Mouse (Mus musculus) C2C12 (cell line): ENCODE data around the gene Npas2. TPM values are rescaled to one million over a fixed set of nuclear protein-coding genes. Genes with fewer than 3 reads are reported as not detected.

ENCODE experiments used
- H3K27me3 ChIP-seq: one replicate; pipeline ENCODE4 v1.6.1; 2011; ENCODE audit not compliant: control insufficient read depth, insufficient read depth, insufficient read length
- H3K36me3 ChIP-seq: one replicate; pipeline ENCODE4 v1.6.1; 2011; ENCODE audit not compliant: control insufficient read depth, insufficient read depth
- H3K4me3 ChIP-seq: one replicate; pipeline ENCODE4 v1.5.1; 2011; ENCODE audit warnings: mild to moderate bottlenecking, control low read depth; ENCODE audit not compliant: poor library complexity, insufficient read depth, severe bottlenecking
- H3K79me2 ChIP-seq: one replicate; pipeline ENCODE4 v1.6.1; 2011; ENCODE audit not compliant: control insufficient read depth, insufficient read depth
- H3K79me3 ChIP-seq: one replicate; pipeline ENCODE4 v1.6.1; 2011; ENCODE audit warnings: low read depth, control low read depth
- H3ac ChIP-seq: one replicate; pipeline ENCODE3; 2011; ENCODE audit warnings: low read depth; ENCODE audit not compliant: control insufficient read depth, insufficient read length
- CEBPB ChIP-seq: IDR thresholded peaks from one replicate; pipeline ENCODE4 v1.6.1; 2011; ENCODE audit warnings: low read depth, mild to moderate bottlenecking, control low read depth, moderate library complexity
- CTCF ChIP-seq: IDR thresholded peaks from one replicate; pipeline ENCODE4 v1.5.1; 2011; ENCODE audit not compliant: control insufficient read depth, insufficient read depth, insufficient read length
- FOSL1 ChIP-seq: IDR thresholded peaks from one replicate; pipeline ENCODE4 v1.8.0; 2011; ENCODE audit warnings: mild to moderate bottlenecking, low read length; ENCODE audit not compliant: poor library complexity, insufficient read depth, severe bottlenecking
- MAX ChIP-seq: IDR thresholded peaks from one replicate; pipeline ENCODE4 v1.6.1; 2011; ENCODE audit warnings: mild to moderate bottlenecking, control low read depth
- MYOD1 ChIP-seq: IDR thresholded peaks from one replicate; pipeline ENCODE4 v1.6.1; 2011; ENCODE audit warnings: low read depth; ENCODE audit not compliant: control insufficient read depth, insufficient read length
- MYOG ChIP-seq: IDR thresholded peaks from one replicate; pipeline ENCODE4 v1.6.1; 2011; ENCODE audit not compliant: control insufficient read depth, insufficient read length; ENCODE audit errors: extremely low read depth
- USF1 ChIP-seq: IDR thresholded peaks from one replicate; pipeline ENCODE4 v1.6.1; 2011; ENCODE audit warnings: low read depth, mild to moderate bottlenecking, control low read depth, moderate library complexity
- polyA plus RNA-seq: library from polyadenylated mRNA; unstranded; fragments of >200 nt; fragmentation: generic; extraction: Trizol; gene quantifications from one replicate; pipeline ENCODE4 v1.2.1, GENCODE M21; 2012; ENCODE audit warnings: missing spikeins

The Npas2 gene
- polyA plus RNA-seq, 1 experiment, result not detected

DNA sequence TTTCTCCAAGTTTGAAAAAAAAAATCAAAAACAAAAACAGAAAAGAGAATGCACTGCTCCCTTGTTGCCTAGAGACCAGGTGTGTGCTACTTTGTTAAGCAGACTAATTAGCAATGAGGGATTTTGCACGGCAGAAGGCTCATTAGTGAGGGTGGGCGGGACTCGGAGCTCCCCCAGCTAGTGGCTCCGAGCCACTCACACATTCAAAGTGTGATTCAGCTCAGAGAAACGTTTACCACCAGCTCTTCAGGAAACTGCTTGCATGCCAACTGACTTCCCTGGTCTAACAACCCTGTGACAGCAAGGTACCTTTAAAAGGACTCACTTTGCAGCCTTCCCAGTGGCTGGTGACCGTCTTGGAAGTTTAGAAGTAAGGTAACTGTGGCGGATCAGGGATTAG lies 58.1 kb downstream of the Npas2 start:
- Histone ChIP-seq H3K27me3 (no peaks in the 10 kb centered on the region), H3ac (no peak overlapping the region), H3K79me3 (no peaks in the 10 kb centered on the region), H3K79me2 (no peaks in the 10 kb centered on the region), H3K36me3 (no peaks in the 10 kb centered on the region), H3K4me3 (no peak overlapping the region)
- no peak for TF ChIP-seq USF1

DNA sequence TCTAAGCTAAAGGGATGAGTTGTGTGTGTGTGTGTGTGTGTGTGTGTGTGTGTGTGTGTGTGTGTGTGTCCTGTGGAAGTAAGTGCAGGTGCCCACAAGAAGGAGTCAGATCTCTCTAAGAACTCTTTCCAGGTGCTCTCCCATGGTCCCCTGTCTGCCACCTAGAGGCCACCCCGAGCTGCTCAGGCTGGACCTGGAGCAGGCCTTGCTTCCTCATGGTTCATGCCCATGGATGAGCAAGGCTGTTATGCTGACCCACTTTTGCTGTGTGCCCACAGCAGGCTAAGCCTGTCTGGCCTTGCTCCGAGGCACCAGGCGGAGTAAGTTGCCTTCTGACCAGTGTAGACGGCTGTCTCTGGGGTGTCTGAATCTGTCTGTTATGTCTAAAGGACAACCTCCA lies 60.2 kb downstream of the Npas2 start:
- TF ChIP-seq USF1 (no peak), MYOG (no peak), CEBPB (no peak), CTCF (no peak), MAX (no peak), FOSL1 (no peak), MYOD1 (no peak)
- H3K36me3 ChIP-seq, result no peaks in the 10 kb centered on the region
- no peaks in the 10 kb centered on the region for H3K79me3 ChIP-seq
- no peaks in the 10 kb centered on the region for H3K27me3 ChIP-seq
- no peak overlapping the region for H3ac ChIP-seq
- no peaks in the 10 kb centered on the region for H3K79me2 ChIP-seq
- H3K4me3 ChIP-seq, result no peak overlapping the region

- H3K27me3 ChIP-seq, result no peaks in the 10 kb centered on the region
- TF ChIP-seq MAX (no peak), MYOG (no peak)
Measured at GRCm38 (mm10) chr1:39256051-39256450, 62.5 kb downstream of the Npas2 start.

GRCm38 (mm10) chr1:39256513-39257330 lies 63.2 kb downstream of the Npas2 start:
- Histone ChIP-seq H3K4me3 (no peak overlapping the region), H3K36me3 (no peaks in the 10 kb centered on the region), H3ac (no peak overlapping the region), H3K79me2 (no peaks in the 10 kb centered on the region), H3K27me3 (no peaks in the 10 kb centered on the region), H3K79me3 (no peaks in the 10 kb centered on the region)
- peak; percentile 11 for TF ChIP-seq MAX
- TF ChIP-seq MYOG, result no peak
- peak; percentile 91 for TF ChIP-seq FOSL1
- no peak for TF ChIP-seq CEBPB
- TF ChIP-seq MYOD1, result peak; percentile 58
- no peak for TF ChIP-seq USF1
- TF ChIP-seq CTCF, result no peak

More at GRCm38 (mm10) chr1:39256051-39256450, 62.5 kb downstream of the Npas2 start:
- H3K36me3 ChIP-seq, result no peaks in the 10 kb centered on the region
- H3K79me3 ChIP-seq, result no peaks in the 10 kb centered on the region
- H3K4me3 ChIP-seq, result no peak overlapping the region
- H3K79me2 ChIP-seq, result no peaks in the 10 kb centered on the region
- peak overlapping the region; percentile 2 for H3ac ChIP-seq

DNA sequence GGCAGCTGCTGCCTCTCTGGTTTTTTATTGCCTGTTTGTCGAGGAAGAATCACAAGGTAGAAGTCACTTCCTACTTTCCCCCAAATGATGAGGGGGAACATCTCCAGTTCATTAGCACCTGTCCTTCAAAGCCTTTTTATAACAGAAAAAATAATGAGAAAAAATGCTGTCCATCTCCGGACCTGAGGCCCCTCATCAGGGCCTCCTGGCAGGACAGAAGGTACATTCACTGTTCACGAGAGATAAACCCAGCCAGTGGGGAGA lies 63.7 kb downstream of the Npas2 start:
- TF ChIP-seq USF1 (no peak), CEBPB (no peak), MYOD1 (peak; percentile 67)
- H3ac ChIP-seq, result no peak overlapping the region
- no peak overlapping the region for H3K4me3 ChIP-seq
- H3K79me2 ChIP-seq, result no peaks in the 10 kb centered on the region
- H3K36me3 ChIP-seq, result no peaks in the 10 kb centered on the region
- H3K27me3 ChIP-seq, result no peaks in the 10 kb centered on the region
- H3K79me3 ChIP-seq, result no peaks in the 10 kb centered on the region

DNA sequence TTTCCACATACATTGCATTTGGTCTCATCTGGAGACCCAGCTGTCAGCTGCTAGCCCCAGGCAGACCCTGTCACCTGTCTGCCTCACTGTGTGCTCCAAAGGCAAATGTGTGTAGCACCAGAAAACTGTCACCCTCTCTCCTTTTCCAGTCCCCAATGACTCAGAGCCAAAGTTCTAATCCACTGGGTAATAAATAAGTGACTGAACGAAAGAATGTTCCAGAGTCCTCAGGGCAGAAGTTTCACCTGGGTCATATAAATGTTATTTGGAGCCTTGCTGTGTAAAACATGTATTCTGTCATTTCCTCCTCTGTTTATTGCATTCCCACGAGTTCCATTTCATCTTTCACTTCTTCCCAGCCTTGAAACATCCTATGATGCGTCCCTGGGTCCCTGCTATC lies 66.1 kb downstream of the Npas2 start:
- TF ChIP-seq MYOD1 (no peak), MAX (no peak), MYOG (no peak), CEBPB (no peak), USF1 (no peak), CTCF (no peak)
- Histone ChIP-seq H3ac (no peak overlapping the region), H3K79me2 (no peaks in the 10 kb centered on the region), H3K4me3 (no peak overlapping the region), H3K36me3 (no peaks in the 10 kb centered on the region), H3K79me3 (no peaks in the 10 kb centered on the region), H3K27me3 (no peaks in the 10 kb centered on the region)
